Mouse (Mus musculus): ENCODE measurements around the gene Nfia.

DNA sequence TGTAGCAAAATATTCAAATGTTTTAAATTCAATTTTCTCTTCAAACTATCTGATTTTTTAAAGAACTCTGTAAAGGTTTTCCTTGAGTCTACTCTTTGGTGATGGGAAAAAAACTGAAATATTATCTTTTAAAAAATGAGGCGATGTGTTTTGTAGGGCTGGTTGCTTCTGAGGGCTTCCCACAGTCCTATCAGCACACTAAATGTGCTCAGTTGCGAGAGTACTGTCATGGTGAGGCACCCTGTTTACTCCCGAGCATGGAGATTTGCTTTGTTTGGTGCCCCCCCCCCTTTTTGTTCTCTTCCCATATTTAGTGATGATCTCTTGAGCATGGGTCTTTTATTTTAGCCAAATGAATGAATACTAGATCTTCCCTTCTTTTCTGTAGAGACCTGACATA, 9.5 kb downstream of the Nfia start:
- TF ChIP-seq CTCF (IDR thresholded peaks at IDR 0.05; ENCODE audit: low read depth, low read length) (no peak), POLR2A (IDR thresholded peaks at IDR 0.05; ENCODE audit: borderline replicate concordance, low read depth, low read length) (no peak)

Data from bone marrow macrophage, adult 2 months (primary cell).